Mouse (Mus musculus) hematopoietic stem cell, adult 5-6 weeks (primary cell): ENCODE results near the gene Uncx. TPM values are rescaled to one million over a fixed set of nuclear protein-coding genes. Genes with fewer than 3 reads are reported as not detected.

Experiments used
- ATAC-seq, 2 experiments: fragments of 125-278 bp in 1 of 2; replicated peaks in 1 of 2; 2 replicates each; pipeline ENCODE4 v1.8.0; 2016 to 2017; ENCODE audit warnings: inconsistent platforms in 2 of 2, mild to moderate bottlenecking in 2 of 2, moderate number of reproducible peaks in 2 of 2, low read depth in 1 of 2, moderate TSS enrichment in 1 of 2; ENCODE audit not compliant: low FRiP score in 2 of 2, poor library complexity in 2 of 2, severe bottlenecking in 2 of 2, insufficient read depth in 1 of 2, low TSS enrichment in 1 of 2
- total RNA-seq: library from RNA; stranded (forward); fragments of 172-1452, 232-1000 nt; gene quantifications from 2 replicates; pipeline ENCODE4 v1.2.3, GENCODE M21; 2017

The Uncx gene
- total RNA-seq, 1 experiment from 2014 or later, result not detected

DNA sequence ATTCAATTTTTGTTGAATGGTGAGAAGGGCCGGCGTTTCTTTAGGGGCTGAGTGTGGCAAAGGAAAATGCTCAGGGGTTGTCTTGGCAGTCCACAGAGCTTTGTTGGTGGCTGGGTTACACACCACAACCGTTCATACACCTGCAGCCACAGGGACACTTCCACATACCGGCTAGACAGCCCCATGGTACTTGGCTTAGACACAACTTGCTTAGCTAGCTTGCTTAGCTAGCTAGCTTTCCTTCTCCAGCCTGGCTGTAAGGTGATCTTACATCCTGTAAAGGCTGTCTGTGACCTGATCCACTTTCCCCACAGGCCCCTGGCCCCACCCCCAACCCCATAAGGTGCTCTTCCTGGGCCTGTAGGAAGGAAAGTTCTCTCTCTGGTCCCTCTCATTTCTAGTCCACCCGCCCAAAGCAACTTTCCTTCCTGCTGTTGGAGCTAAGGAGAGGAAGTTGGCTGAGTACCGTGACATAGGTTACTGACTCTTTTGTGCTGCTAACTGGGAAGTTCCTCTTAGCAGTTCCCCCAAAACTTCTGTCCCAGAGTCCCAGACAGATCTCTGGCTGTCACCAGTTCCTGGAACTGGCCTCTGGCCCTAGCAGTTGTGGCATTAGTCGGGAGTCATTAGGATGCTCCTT lies 12.3 kb downstream of the Uncx start:
- no peak for ATAC-seq

DNA sequence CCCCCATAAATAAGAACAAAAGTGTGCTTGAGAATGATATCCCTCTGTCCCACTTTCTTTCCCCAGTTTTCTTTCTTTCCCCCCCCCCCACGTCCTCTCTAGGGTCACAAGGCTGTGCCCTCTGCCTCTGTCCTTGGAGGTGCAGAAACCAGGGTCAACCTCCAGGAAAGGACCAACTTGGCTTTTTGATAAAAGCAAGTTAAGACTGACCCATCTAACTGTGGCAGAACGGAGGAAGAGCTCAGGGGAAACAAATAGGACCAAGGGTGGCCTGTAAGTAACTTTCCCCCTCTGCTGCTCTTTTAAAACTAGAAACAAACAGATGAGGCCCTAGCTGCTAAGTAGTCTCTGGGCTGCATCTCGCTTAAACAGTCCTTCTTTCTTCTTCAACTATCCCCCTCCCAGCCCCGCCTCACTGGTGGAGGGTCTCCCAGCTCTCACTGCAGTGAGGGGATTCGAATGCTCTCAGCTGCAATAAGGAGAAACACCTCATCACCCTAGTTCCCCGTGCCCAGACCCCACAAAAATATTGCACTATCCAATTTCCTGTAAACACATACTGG lies 12.9 kb downstream of the Uncx start:
- ATAC-seq, result no peak

DNA sequence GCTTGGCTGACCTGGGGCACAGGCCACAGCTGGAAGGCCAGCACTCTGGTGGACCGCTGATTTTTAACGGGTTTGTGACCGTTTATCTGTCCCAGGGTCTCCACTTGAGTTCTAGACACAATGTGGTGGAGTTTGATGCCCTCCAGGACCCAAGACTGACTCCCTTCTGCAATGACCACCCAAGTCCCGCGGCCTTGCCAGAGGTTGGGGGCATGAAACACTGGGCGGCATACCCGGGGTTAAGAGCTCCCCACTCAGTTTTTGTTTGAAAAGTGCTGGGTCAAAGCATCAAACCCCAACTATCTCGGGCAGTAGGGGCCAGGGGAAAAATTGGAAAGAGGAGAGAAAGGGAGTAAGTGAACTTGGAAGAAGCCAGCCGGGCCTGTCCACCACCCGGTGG lies 13.8 kb downstream of the Uncx start:
- no peak for ATAC-seq

DNA sequence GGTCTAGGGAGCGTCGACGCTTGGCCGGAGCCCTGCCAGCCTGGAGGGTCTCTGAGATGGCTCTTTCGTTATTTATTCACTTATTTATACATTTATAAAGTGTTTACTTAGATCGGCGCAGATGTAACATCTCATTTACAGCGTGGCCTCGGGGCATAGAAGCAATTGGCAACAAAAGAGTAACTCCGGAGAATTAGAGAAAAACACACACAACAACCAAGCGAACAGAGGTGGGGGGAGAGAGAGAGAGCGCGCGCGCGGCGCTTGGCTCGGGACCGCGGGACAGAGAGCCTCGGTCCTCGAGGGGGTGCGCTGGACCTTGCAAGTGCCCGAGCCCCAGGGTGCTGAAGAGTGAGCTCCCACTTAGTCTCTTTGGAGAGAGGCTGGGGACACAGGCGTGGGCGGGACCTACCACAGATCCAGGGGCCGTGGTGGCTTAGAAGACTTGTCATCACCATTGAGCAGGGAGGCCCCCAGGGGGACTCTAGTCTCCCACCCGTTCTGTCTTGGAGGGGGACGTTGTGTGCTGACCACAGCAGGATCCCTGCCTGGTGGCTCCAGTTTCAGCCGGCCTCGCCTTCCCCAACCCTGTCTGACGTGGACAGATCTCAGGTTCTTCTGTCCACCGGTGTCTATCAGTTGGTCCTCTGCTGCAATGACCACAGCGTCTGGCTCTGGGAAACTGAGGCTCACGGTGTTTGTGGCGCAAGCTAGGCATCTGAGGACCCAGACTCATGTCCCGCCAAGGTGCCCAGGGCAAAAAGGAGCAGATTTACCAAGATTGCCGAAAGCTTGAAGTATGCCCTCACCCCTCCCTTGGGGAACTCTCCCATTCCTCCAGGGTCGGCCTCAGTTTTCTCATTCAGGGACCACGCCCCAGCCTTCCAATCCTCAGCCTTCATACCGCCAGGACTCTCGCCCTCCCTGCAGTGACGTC lies 14.5 kb downstream of the Uncx start:
- ATAC-seq, result no peak

DNA sequence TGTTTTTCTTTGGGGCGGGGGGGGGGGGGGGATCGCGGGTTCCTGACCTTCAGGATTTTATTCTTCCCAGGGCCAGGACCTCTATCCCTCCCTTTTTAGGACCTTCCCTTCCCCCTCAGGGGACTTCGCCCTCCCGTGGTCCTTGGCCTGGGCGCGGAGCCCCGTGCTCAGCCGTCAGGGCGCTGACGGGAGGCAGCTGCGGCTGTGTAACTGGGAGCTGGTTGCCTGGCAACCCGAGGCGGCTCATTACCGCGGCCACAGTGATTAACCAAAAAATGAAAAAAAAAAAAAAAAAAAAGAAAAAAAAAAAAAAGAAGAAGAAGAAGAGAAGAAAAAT lies 15.1 kb downstream of the Uncx start:
- ATAC-seq, result no peak

DNA sequence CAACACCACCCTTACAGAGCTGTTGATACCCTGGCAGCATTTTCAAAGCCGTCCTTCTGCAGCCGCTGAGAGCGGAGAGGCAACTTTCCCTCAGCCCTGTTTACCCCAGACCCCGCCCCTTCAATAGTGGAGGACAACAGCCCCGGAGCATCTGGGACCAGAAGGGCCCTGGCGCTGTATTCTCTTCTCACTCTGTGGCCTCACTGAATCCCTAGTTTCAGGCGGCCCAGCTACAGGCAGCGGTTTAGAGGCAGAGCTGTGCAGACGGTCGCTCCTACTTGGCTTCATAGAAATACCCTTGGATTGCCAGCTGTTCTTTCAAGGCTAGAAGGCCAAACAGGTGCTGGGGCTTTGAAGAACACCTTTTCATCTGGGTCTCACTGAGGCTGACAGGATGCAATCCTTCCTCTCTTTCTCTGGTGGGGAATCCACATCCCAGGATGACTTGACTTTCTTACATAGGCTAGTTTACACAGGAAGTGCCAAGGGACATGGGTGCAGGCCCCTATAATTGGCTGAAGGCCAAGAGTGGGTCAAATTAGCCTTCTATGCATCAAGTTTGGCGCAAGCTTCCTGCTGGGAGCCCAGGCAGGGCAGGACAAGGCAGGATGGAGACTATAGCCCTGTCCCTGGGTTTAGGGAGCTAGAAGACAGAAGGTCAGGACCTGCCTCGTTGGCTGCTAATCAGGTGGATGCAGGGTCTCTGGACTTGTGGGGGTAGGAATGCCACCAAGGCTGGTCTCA lies 15.8 kb downstream of the Uncx start:
- 0 out of 4 replicates have a peak, but pooled peaks of 1 of the 2 experiments have one; percentile 20 for ATAC-seq

DNA sequence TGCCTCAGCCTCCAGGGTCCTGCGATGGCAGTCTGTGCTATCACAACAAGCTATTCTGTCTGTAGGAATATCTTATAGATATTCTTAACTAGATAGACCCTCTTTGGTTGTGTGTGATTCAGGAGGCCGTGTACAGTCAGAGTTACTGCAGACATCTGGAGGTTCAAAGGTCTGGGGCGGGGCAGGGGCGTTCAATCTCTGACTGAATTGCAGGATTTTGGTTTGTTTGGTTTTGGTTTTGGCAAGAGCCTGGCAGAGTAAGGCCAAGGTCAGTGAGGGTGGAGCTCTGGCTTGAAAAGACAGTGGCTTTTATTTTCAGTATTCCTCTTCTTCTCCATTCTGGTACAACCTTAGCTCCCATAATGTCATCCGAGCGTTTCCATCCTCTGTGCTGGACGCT lies 16.5 kb downstream of the Uncx start:
- ATAC-seq, result no peak

DNA sequence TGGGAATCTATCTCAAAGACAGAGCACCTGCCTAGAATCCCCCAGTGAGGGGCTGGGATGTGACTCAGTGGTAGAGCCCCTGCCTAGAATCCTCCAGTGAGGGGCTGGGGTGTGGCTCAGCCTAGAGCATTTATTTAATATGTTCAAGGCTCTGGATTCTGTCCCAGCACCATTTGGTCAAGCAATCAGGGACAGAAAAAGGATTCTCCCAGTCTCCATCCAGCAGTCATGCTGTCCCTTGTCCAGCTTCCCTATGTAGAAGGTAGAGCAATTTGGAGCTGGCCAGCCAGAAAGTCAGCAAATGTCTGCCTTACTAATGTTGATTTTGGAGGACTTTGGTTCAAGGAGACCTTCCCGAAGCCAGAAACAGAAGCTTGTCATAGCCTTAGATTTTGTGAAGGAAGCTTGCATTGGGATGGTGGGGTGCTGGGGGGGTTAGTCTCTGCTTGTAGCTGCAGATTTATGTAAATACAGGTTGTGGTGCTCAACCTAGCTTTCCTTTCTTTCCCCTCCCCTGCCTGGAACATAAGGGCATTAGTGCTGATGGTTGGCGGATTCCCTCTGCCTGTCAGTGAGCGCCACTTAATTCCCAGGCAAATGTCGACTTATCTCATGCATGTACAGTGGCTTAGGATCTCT lies 18.2 kb downstream of the Uncx start:
- no peak for ATAC-seq

DNA sequence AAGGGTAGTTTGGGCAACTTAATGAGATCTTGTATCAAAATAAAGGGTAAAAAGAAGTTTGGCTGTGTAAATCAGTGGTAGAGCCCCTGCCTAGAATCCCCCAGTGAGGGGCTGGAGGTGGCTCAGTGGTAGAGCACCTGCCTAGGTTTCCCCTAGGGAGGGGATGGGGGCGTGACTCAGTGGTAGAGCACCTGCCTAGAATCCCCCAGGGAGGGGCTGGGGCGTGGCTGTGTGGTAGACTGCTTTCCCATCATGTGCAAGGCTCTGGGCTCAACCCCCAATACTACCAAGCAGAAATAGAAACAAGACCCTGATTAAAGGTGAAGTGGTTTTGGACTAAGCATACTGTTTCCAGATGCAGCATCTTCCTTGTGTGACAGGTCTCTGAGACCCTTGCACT lies 21.4 kb downstream of the Uncx start:
- no peak for ATAC-seq

DNA sequence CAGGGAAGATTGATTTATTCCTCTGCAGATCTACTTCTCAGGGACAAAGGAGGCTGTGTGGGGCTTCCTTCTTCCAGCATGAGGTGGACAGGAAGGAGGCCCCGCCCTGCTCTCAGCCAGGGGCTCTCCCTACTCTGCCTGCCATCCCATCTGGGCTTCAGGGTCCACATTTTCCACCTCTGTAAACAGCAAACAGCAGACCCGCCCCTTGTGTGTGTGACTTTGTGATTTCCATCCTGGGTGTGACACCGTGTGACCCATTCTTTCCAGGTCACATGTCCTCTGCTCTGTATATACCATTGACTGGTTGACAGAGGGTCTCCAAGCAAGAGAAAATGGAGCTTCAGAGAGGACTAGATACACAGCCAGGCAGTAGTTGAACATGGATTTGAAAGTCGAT lies 22.2 kb downstream of the Uncx start:
- ATAC-seq, result no peak

DNA sequence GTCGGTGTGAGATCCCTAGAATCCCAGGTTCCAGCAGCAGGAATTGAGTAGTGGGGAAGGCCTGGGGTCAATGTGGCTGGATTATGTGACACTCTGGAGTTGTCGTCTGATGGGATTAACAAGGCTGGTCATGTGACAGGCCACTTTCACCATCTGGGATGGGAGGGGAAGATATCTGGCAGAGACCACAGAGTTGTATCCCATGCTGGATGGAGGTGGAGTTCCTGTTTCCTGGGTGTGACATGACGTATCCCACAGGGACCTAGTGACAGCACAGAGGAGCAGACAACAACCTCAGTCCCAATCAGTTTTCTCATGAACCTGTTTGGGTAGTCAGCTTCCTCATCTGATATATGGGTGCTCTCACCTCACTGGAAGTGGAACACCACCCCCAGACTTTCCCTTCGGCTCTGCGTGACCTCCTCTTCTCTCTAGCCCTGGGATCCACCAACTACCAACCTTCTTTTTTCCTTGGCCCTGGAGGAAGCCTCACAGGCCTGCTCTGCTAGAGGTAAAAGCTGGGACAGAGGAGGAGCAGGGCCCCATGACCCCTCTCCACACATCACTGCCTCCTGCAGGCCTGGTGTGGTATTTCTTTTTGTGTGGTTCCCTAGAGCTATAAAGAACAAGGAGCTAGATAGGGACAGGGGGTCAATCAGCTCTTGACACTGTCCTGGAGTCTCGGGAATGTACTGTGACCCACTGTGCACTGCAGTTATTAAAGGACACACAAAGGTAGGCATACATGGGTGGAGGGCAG lies 23.5 kb downstream of the Uncx start:
- no peak; a peak in 1 of 4 replicates for ATAC-seq

DNA sequence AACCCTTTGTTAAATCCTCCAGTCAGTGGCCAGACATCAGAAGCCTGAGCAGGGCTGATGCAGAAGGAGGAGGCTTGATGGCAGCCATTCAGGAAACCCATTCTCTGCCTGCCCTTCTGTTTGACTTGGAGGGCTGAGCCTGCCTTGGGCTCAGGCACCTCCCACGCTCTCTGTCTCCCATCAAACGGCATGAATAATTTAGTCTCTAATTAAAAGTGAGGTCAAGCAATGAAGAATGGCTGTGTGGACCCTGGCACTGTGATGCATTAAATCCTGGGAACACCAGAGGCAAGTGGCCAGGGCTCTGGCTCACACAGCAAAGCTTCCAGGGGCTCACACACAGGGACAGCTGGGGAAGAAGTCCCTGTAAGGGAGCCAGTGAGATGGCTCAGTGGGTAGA lies 24.8 kb downstream of the Uncx start:
- no peak for ATAC-seq

DNA sequence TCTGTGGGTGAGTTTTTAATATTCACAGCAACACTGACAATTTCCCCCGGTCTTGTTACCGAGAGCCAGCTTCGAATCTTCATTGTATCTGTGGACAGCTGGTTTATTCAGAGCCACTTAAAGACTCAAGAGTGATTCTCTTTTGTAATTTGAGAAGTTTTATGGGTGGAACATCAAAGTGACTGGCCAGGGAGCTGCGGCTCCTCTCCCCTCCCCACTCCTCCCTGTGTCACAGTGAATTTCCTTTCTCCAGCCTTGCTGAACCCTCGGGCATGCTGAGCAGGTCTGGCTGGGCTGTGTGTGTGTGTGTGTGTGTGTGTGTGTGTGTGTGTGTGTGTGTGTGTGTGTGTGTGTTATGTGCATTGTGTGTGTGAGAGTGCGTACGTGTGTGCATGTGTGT lies 29.2 kb downstream of the Uncx start:
- no peak for ATAC-seq

DNA sequence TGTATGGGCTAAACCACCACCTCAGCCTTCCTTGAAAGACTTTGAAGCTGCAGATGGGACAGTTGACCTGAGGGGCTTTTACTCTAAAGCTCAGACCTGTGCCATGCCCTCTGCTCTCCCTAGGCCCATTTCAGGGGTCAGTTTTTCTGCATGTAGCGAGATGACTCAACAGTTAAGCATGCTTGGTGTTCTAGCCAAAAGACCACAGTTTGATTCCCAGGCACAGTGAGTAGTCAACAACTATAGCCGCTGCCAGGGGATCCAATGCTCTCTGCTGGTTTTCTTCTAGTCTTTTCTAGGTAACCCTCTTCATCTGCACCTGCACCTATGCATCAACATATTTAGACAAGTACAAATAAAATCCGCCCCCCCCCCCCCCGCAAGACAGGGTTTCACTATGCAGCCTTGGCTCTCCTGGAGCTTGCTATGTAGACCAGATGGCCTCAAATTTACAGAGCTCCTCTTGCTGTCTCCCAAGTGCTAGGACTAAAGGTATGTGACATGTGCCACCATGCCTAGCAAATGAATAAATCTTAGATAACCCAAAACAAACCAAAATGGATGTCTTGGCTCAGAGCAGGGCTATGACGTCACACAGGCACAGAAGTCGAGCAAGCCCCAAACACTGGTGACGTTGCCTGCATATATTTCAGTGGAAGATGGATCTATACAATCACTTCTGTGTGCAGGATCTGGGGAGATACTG lies 30.5 kb downstream of the Uncx start:
- no peak for ATAC-seq

DNA sequence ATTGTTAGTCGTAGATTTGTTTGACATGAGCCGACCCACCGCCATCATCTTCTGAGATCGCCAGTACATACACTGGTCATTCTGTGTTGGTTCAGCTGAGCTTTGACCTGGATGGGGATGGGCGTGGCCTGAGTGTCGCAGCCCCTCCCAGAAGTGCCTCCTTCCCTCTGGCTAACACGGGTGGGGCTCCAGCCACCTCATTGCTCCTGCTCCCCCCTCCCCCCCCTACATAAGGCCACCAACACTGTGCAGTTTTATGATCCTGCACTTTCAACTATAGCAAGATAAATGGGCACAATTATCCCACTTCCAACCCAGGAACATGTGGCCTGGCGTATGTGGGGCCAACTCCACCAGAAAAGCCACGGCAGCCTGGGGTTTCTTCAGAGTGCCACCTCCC lies 31.8 kb downstream of the Uncx start:
- no peak for ATAC-seq

DNA sequence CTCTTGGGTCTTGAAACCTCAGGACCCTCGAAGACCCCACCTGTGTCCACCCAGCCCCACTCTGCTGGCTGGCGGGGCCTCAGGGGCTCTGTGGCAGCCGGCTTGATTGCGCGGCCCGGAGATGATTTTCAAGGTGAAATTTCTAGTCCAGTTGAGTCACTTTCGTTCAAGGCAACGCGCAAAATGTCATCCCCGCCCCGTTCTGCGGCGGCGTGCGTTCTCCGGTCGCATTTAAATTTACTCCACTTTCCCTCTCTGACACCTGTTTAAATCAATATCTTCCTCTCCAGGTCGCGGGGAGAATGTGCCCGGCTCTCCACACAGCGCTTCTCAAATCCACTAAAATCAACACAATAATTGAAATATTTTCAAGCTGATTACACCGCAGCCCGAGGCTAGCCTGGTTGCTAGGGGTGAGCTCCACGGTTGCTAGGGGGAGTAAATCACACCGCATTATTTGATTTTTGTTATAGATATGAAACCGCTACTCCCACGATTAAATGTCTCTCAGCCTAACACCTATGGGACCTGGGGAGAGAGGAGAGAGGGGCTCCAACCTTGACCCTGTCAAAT lies 37.0 kb downstream of the Uncx start:
- ATAC-seq, result no peak
